Mouse (Mus musculus): ENCODE measurements at regions not wholly inside any gene's neighbourhood (a gene's known extent, or its start where the extent isn't known, plus 50 kb on each side); places are given as distances from the start of the nearest gene placed in this dataset.

- DNase-seq (ENCODE audit: low spot score) = no peak
These were observed 532.0 kb downstream of the Ptprc start for GRCm38 (mm10) chr1:137643508-137643907.

GRCm38 (mm10) chr1:137640848-137641247 is 534.7 kb downstream of the Ptprc start:
- no peak overlapping the region for H3K27ac ChIP-seq (ENCODE audit: low read depth, low read length)
- H3K4me1 ChIP-seq (replicated peaks; ENCODE audit: control insufficient read depth, insufficient read depth, low read length) = no peaks in the 10 kb centered on the region
- H3K36me3 ChIP-seq (ENCODE audit: control insufficient read depth, insufficient read depth, low read length) = no peaks in the 10 kb centered on the region
- H3K9me3 ChIP-seq (ENCODE audit: control insufficient read depth, low read length) = no peaks in the 10 kb centered on the region
- no peak overlapping the region for H3K4me2 ChIP-seq
- DNase-seq (ENCODE audit: low spot score) (no peak), ATAC-seq (replicated peaks; ENCODE audit: low FRiP score) (no peak)
- 54% methylated on average over 7 of the region's 7 CpGs for WGBS
- no peak overlapping the region for H3K9ac ChIP-seq (ENCODE audit: low read depth, low read length)
- H3K27me3 ChIP-seq (replicated peaks; ENCODE audit: control insufficient read depth, insufficient read depth, low read length) = no peaks in the 10 kb centered on the region
- no peak overlapping the region for H3K4me3 ChIP-seq (ENCODE audit: low read depth, low read length)

More at GRCm38 (mm10) chr1:137643508-137643907, 532.0 kb downstream of the Ptprc start:
- WGBS = 82% methylated on average over 1 of the region's 1 CpGs
- Histone ChIP-seq H3K4me3 (ENCODE audit: low read depth, low read length) (no peak overlapping the region), H3K36me3 (ENCODE audit: control insufficient read depth, insufficient read depth, low read length) (no peaks in the 10 kb centered on the region), H3K4me2 (no peak overlapping the region), H3K9ac (ENCODE audit: low read depth, low read length) (no peak overlapping the region), H3K4me1 (replicated peaks; ENCODE audit: control insufficient read depth, insufficient read depth, low read length) (no peaks in the 10 kb centered on the region), H3K27me3 (replicated peaks; ENCODE audit: control insufficient read depth, insufficient read depth, low read length) (no peaks in the 10 kb centered on the region), H3K9me3 (ENCODE audit: control insufficient read depth, low read length) (no peaks in the 10 kb centered on the region), H3K27ac (ENCODE audit: low read depth, low read length) (no peak overlapping the region)
- no peak for ATAC-seq (replicated peaks; ENCODE audit: low FRiP score)

DNA sequence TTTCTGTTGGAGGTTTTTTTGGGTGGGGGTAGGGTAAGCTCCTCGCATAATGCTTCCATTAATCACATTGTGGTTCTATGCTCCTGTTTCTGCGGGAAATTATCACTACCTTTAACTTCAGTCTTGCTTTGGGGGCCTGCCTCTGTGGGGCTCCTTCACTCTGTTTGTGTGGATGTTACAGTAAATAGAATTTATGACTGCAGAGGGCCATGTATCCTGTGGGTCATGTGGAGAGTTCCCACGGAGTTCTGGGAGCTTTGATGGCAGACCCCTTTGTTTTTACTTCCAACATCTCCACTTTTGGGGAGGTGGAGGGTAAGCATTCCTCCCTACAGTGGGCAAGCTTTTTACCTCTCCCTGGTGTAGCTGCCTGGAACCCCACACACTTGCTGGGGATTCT is 538.6 kb downstream of the Ptprc start:
- Histone ChIP-seq H3K9me3 (ENCODE audit: control insufficient read depth, low read length) (no peaks in the 10 kb centered on the region), H3K27me3 (replicated peaks; ENCODE audit: control insufficient read depth, insufficient read depth, low read length) (no peaks in the 10 kb centered on the region), H3K4me2 (no peak overlapping the region), H3K36me3 (ENCODE audit: control insufficient read depth, insufficient read depth, low read length) (no peaks in the 10 kb centered on the region), H3K4me3 (ENCODE audit: low read depth, low read length) (no peak overlapping the region), H3K9ac (ENCODE audit: low read depth, low read length) (no peak overlapping the region), H3K4me1 (replicated peaks; ENCODE audit: control insufficient read depth, insufficient read depth, low read length) (no peaks in the 10 kb centered on the region), H3K27ac (ENCODE audit: low read depth, low read length) (no peak overlapping the region)
- no peak for ATAC-seq (replicated peaks; ENCODE audit: low FRiP score)
- WGBS = 42% methylated on average over 3 of the region's 3 CpGs
- DNase-seq (ENCODE audit: low spot score) = no peak

DNA sequence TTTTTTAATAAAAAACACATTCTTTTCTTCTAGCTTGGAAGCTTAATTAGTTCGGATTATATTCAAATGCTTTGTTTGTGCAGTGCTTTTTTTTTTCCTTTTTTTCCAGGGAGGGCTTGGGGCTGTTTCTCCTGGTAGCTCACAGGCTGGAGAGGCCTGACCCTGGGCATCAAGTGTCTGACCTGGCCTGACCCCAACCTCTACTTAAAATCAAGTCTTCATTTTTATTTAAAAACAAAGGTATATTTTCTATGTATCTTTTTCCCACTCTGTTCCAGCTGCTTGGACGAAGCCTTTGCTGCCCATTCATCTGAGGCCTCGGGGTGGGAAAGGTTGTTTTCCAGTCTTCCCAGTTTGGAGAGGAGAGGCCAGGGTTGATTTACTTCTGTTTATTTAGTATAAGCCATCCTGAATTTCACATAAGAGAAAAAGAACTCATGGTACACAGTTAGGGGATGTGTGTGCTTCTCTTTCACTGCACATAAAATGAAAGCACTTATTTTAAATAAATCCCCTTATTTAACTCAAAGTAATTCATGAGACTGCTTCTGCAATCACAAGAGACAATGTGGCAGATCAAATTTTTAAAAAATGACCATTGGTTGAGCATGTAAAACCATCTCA is 539.1 kb downstream of the Ptprc start:
- Histone ChIP-seq H3K27ac (ENCODE audit: low read depth, low read length) (no peak overlapping the region), H3K4me1 (replicated peaks; ENCODE audit: control insufficient read depth, insufficient read depth, low read length) (no peaks in the 10 kb centered on the region), H3K9me3 (ENCODE audit: control insufficient read depth, low read length) (no peaks in the 10 kb centered on the region), H3K36me3 (ENCODE audit: control insufficient read depth, insufficient read depth, low read length) (no peaks in the 10 kb centered on the region), H3K27me3 (replicated peaks; ENCODE audit: control insufficient read depth, insufficient read depth, low read length) (no peaks in the 10 kb centered on the region), H3K9ac (ENCODE audit: low read depth, low read length) (no peak overlapping the region), H3K4me3 (ENCODE audit: low read depth, low read length) (no peak overlapping the region), H3K4me2 (no peak overlapping the region)
- WGBS = 68% methylated on average over 3 of the region's 3 CpGs
- ATAC-seq (replicated peaks; ENCODE audit: low FRiP score) = no peak
- DNase-seq (ENCODE audit: low spot score) = no peak

- no peak for ATAC-seq (replicated peaks; ENCODE audit: low FRiP score)
- WGBS = 73% methylated on average over 7 of the region's 7 CpGs
- no peaks in the 10 kb centered on the region for H3K27me3 ChIP-seq (replicated peaks; ENCODE audit: control insufficient read depth, insufficient read depth, low read length)
- H3K4me3 ChIP-seq (ENCODE audit: low read depth, low read length) = no peak overlapping the region
- H3K9me3 ChIP-seq (ENCODE audit: control insufficient read depth, low read length) = no peaks in the 10 kb centered on the region
- no peak overlapping the region for H3K4me2 ChIP-seq
- H3K4me1 ChIP-seq (replicated peaks; ENCODE audit: control insufficient read depth, insufficient read depth, low read length) = no peaks in the 10 kb centered on the region
- no peak overlapping the region for H3K9ac ChIP-seq (ENCODE audit: low read depth, low read length)
- DNase-seq (ENCODE audit: low spot score) = no peak
- no peaks in the 10 kb centered on the region for H3K36me3 ChIP-seq (ENCODE audit: control insufficient read depth, insufficient read depth, low read length)
- H3K27ac ChIP-seq (ENCODE audit: low read depth, low read length) = no peak overlapping the region
These were observed 539.7 kb downstream of the Ptprc start for GRCm38 (mm10) chr1:137635781-137636180.

- H3K9ac ChIP-seq (ENCODE audit: low read depth, low read length) = no peak overlapping the region
- ATAC-seq (replicated peaks; ENCODE audit: low FRiP score) = no peak
- no peak overlapping the region for H3K27ac ChIP-seq (ENCODE audit: low read depth, low read length)
- no peak overlapping the region for H3K4me3 ChIP-seq (ENCODE audit: low read depth, low read length)
- no peaks in the 10 kb centered on the region for H3K9me3 ChIP-seq (ENCODE audit: control insufficient read depth, low read length)
- H3K36me3 ChIP-seq (ENCODE audit: control insufficient read depth, insufficient read depth, low read length) = no peaks in the 10 kb centered on the region
- DNase-seq (ENCODE audit: low spot score) = no peak
- H3K27me3 ChIP-seq (replicated peaks; ENCODE audit: control insufficient read depth, insufficient read depth, low read length) = no peaks in the 10 kb centered on the region
- no peak overlapping the region for H3K4me2 ChIP-seq
- no peaks in the 10 kb centered on the region for H3K4me1 ChIP-seq (replicated peaks; ENCODE audit: control insufficient read depth, insufficient read depth, low read length)
These were observed 544.0 kb downstream of the Ptprc start for GRCm38 (mm10) chr1:137631546-137631945.

DNA sequence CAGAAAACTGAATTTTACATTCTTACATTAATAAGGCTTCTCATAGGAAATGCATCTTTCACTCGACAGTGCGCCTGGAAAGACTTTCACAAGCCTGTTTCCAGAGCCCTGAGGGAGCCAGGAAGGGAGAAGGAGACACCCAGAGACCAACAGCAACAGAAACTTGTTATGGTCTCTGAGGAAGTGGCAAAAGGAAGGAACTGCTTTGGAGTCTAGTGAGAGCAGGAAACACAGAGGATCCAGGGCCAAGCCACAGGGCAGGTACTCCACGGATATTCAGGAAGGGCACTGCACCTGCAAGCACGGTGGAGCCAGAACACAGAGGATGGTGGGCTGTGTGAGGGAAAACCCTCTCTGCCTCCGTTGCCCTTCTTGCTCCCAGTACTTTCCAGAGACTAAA is 554.8 kb downstream of the Ptprc start:
- no peak overlapping the region for H3K4me3 ChIP-seq (ENCODE audit: low read depth, low read length)
- no peak overlapping the region for H3K4me2 ChIP-seq
- no peak for DNase-seq (ENCODE audit: low spot score)
- H3K9ac ChIP-seq (ENCODE audit: low read depth, low read length) = no peak overlapping the region
- no peaks in the 10 kb centered on the region for H3K27me3 ChIP-seq (replicated peaks; ENCODE audit: control insufficient read depth, insufficient read depth, low read length)
- no peak for ATAC-seq (replicated peaks; ENCODE audit: low FRiP score)
- no peaks in the 10 kb centered on the region for H3K9me3 ChIP-seq (ENCODE audit: control insufficient read depth, low read length)
- no peaks in the 10 kb centered on the region for H3K36me3 ChIP-seq (ENCODE audit: control insufficient read depth, insufficient read depth, low read length)
- H3K4me1 ChIP-seq (replicated peaks; ENCODE audit: control insufficient read depth, insufficient read depth, low read length) = no peaks in the 10 kb centered on the region
- H3K27ac ChIP-seq (ENCODE audit: low read depth, low read length) = no peak overlapping the region
- WGBS = 61% methylated on average over 5 of the region's 5 CpGs

- Histone ChIP-seq H3K27ac (ENCODE audit: low read depth, low read length) (no peak overlapping the region), H3K9ac (ENCODE audit: low read depth, low read length) (no peak overlapping the region), H3K9me3 (ENCODE audit: control insufficient read depth, low read length) (no peaks in the 10 kb centered on the region), H3K4me2 (no peak overlapping the region), H3K4me3 (ENCODE audit: low read depth, low read length) (no peak overlapping the region), H3K36me3 (ENCODE audit: control insufficient read depth, insufficient read depth, low read length) (no peaks in the 10 kb centered on the region), H3K4me1 (replicated peaks; ENCODE audit: control insufficient read depth, insufficient read depth, low read length) (no peaks in the 10 kb centered on the region), H3K27me3 (replicated peaks; ENCODE audit: control insufficient read depth, insufficient read depth, low read length) (no peaks in the 10 kb centered on the region)
- WGBS = 84% methylated on average over 2 of the region's 2 CpGs
- DNase-seq (ENCODE audit: low spot score) (no peak), ATAC-seq (replicated peaks; ENCODE audit: low FRiP score) (no peak)
These were observed 557.3 kb downstream of the Ptprc start for GRCm38 (mm10) chr1:137618231-137618630.

DNA sequence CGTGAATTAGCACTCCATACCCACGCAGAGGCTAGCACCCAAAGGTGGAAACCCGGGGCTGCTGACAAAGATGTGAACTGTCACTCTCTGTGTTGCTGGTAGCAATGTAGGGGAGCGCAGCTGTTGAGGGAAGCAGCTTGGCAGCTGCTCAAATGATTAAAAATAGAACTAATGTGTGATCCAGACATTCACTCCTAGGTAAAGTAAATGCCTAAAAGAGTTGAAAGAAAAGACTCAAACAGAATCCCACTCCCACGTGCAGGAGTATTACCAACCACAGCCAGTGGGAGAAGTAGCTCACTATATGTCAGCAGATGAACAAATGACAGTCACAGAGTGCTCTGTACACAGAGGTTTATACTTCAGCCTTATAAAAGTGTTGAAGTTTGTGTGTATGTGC is 558.0 kb downstream of the Ptprc start:
- Histone ChIP-seq H3K27me3 (replicated peaks; ENCODE audit: control insufficient read depth, insufficient read depth, low read length) (no peaks in the 10 kb centered on the region), H3K4me2 (no peak overlapping the region), H3K27ac (ENCODE audit: low read depth, low read length) (no peak overlapping the region), H3K9ac (ENCODE audit: low read depth, low read length) (no peak overlapping the region), H3K36me3 (ENCODE audit: control insufficient read depth, insufficient read depth, low read length) (no peaks in the 10 kb centered on the region), H3K9me3 (ENCODE audit: control insufficient read depth, low read length) (no peaks in the 10 kb centered on the region), H3K4me3 (ENCODE audit: low read depth, low read length) (no peak overlapping the region), H3K4me1 (replicated peaks; ENCODE audit: control insufficient read depth, insufficient read depth, low read length) (no peaks in the 10 kb centered on the region)
- DNase-seq (ENCODE audit: low spot score) = no peak
- ATAC-seq (replicated peaks; ENCODE audit: low FRiP score) = no peak
- 75% methylated on average over 5 of the region's 5 CpGs for WGBS
